ENCODE assay signal across 22 mouse cellular contexts in the genomic region with DNA sequence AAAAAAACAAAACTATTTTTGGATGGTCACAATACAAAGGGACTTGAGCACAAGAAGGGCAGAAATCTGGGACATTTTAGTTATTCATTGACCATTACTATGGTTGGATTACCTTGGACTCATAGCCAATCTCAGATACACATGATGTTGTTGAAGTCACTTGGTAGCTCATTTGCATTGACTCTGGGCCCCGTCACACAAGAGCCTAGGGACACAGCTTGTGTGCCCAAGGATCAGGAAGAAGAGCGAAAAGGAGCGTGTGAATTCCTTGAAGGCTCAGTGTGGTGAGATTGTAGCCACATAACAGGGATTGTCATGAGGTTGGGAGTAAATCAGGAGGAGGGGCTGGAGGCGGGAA.
A peak's percentile ranks its signal among the peaks of the same experiment; 100 is the strongest.
DNase-seq lines count a peak whose midpoint lies in the region; TF ChIP-seq lines count a peak whose summit lies in the region.
"Had no signal": no experiment of that assay in that cellular context is flagged by ENCODE, and none has a peak within 500 bp of the region (broad histone marks: within the 10 kb centered on the region; RNA-seq: fewer than 3 reads in every experiment).

No protein-coding gene starts in this region.

- H3K4me1 ChIP-seq in kidney, adult 2 months (ENCODE audit: control insufficient read depth, insufficient read depth, low read length) = peaks cover 2% of the 10 kb centered on the region; the same call in 1 of the 2 replicates
- H3K4me1 ChIP-seq in CH12.LX (ENCODE audit: control insufficient read depth in 1 of 2, insufficient read depth in 2 of 2) = peaks cover 20 to 32% of the 10 kb centered on the region in 2 experiments
- H3K4me1 ChIP-seq: heart, embryonic 12.5 days; heart, embryonic 15.5 days; hindbrain, embryonic 13.5 days had no signal

- no peak for TF ChIP-seq POLR2A in kidney, adult 2 months (IDR thresholded peaks at IDR 0.05; ENCODE audit: low read depth, low read length)
- TF ChIP-seq POLR2A in CH12.LX (IDR thresholded peaks at IDR 0.05; ENCODE audit: low read depth, low read length) = no peak

- peak overlapping the region; percentile 33; the same call in 1 of the 2 replicates for H3K4me2 ChIP-seq in CH12.LX (ENCODE audit: insufficient read depth, low read depth, poor library complexity, severe bottlenecking)
- H3K4me2 ChIP-seq: forebrain, embryonic 13.5 days; heart, embryonic 12.5 days; heart, embryonic 15.5 days; hindbrain, embryonic 13.5 days had no signal

- no peak for TF ChIP-seq CTCF in kidney, adult 2 months (conservative IDR thresholded peaks at IDR 0.05; ENCODE audit: insufficient read depth, insufficient read length, low read depth, low read length)
- TF ChIP-seq CTCF in CH12.LX (conservative IDR thresholded peaks at IDR 0.05 in 1 of 2, IDR thresholded peaks at IDR 0.05 in 1 of 2; ENCODE audit: low read depth in 2 of 2, low read length in 2 of 2) = no peak

- dilution Hi-C loops in CH12.LX (cut with MboI; ENCODE audit: extremely low pct_ligation_motif_present, extremely low pct_unique_long_range_greater_than_20kb, low sequenced_read_pairs) = no loop called here

- no peaks in the 10 kb centered on the region for H3K79me2 ChIP-seq in CH12.LX (replicated peaks; ENCODE audit: control insufficient read depth, extremely low read depth, insufficient read depth, poor library complexity, severe bottlenecking)

- WGBS in kidney, adult 2 months = 59% methylated on average over 4 of the region's 4 CpGs

- TF ChIP-seq RAD21 in CH12.LX (IDR thresholded peaks at IDR 0.05; ENCODE audit: low read depth, low read length) = no peak

- no peak for TF ChIP-seq EP300 in CH12.LX (IDR thresholded peaks at IDR 0.05; ENCODE audit: low read length)

- H3K4me3 ChIP-seq in kidney, adult 2 months (ENCODE audit: insufficient read depth, low read depth, low read length) = no peak overlapping the region
- no peak overlapping the region for H3K4me3 ChIP-seq in CH12.LX (replicated peaks in 1 of 3; ENCODE audit: low read depth in 2 of 3, low read length in 2 of 3, poor library complexity in 1 of 3)
- H3K4me3 ChIP-seq: forebrain, embryonic 10.5 days; forebrain, embryonic 13.5 days; heart, adult 2 months; heart, embryonic 12.5 days; heart, embryonic 15.5 days; hindbrain, embryonic 10.5 days; hindbrain, embryonic 13.5 days had no signal

- H3K27me3 ChIP-seq in kidney, adult 2 months (replicated peaks; ENCODE audit: control insufficient read depth, insufficient read depth, low read length) = no peaks in the 10 kb centered on the region
- H3K27me3 ChIP-seq in CH12.LX (replicated peaks) = no peaks in the 10 kb centered on the region
- H3K27me3 ChIP-seq: forebrain, embryonic 13.5 days; hindbrain, embryonic 13.5 days had no signal

- no peak overlapping the region for H3K9ac ChIP-seq in CH12.LX (ENCODE audit: insufficient read depth, low read depth)
- H3K9ac ChIP-seq: forebrain, embryonic 13.5 days; heart, embryonic 12.5 days; heart, embryonic 15.5 days; hindbrain, embryonic 13.5 days had no signal

- no peaks in the 10 kb centered on the region for H3K36me3 ChIP-seq in kidney, adult 2 months (ENCODE audit: control insufficient read depth, insufficient read depth, low read length)
- no peaks in the 10 kb centered on the region for H3K36me3 ChIP-seq in CH12.LX (replicated peaks in 1 of 2; ENCODE audit: control insufficient read depth in 1 of 2, insufficient read depth in 1 of 2, low read length in 1 of 2)
- H3K36me3 ChIP-seq: forebrain, embryonic 10.5 days; heart, embryonic 12.5 days; heart, embryonic 15.5 days; hindbrain, embryonic 10.5 days; hindbrain, embryonic 13.5 days had no signal

- DNase-seq in kidney, adult 2 months = peak; percentile 52
- DNase-seq in kidney, postnatal 14 days = no peak
- peak; percentile 10 to 56 for DNase-seq in kidney, postnatal 25 days
- no peak for DNase-seq in kidney, adult 18-20 months
- DNase-seq in CH12.LX (ENCODE audit: extremely low read depth) = no peak
- DNase-seq in cerebellum, adult 8-10 months = no peak
- DNase-seq: adrenal gland, adult 8-10 months; adrenal gland, postnatal 25 days; cerebellum, adult 11-12 months; cerebellum, adult 9-10 months; cerebellum, postnatal 14 days; gastrocnemius, postnatal 10 days; gastrocnemius, postnatal 36 days; heart, adult 2 months; heart, postnatal 10 days; heart, postnatal 36 days had no signal

- peaks cover 2% of the 10 kb centered on the region for H3K9me3 ChIP-seq in CH12.LX (replicated peaks; ENCODE audit: low read length)
- H3K9me3 ChIP-seq: forebrain, embryonic 10.5 days; forebrain, embryonic 13.5 days; heart, embryonic 15.5 days; hindbrain, embryonic 10.5 days; hindbrain, embryonic 13.5 days had no signal

- in situ Hi-C loops in CH12.LX (cut with MboI; ENCODE audit: low pct_ligation_motif_present, low pct_unique_long_range_greater_than_20kb, low sequenced_read_pairs) = loop anchor here (25.0 kb wide), 2 partner anchors 434 to 441 kb away; no protein-coding TSS in a partner anchor

- H3K27ac ChIP-seq in kidney, adult 2 months (ENCODE audit: insufficient read depth, low read depth, low read length) = no peak overlapping the region
- no peak overlapping the region for H3K27ac ChIP-seq in CH12.LX (ENCODE audit: insufficient read depth, low read depth)
- H3K27ac ChIP-seq: forebrain, embryonic 10.5 days; forebrain, embryonic 13.5 days; heart, adult 2 months; heart, embryonic 15.5 days; hindbrain, embryonic 10.5 days; hindbrain, embryonic 13.5 days had no signal

TF ChIP-seq in CH12.LX, 34 proteins besides CTCF, POLR2A, EP300 and RAD21:
- TF ChIP-seq JUN (IDR thresholded peaks at IDR 0.05; ENCODE audit: insufficient read depth, low read depth, low read length) = no peak

Comparison
In these comparisons a context has a peak if more than half of its experiments do, and no peak if none do; other contexts are left out.
1. DNase-seq: peak in kidney, adult 2 months (single experiment) and kidney, postnatal 25 days (2 of 2); none in kidney, postnatal 14 days (single experiment), kidney, adult 18-20 months (single experiment), CH12.LX (single experiment) and cerebellum, adult 8-10 months (single experiment).